Mouse (Mus musculus) lung, adult 2 months (tissue): Measurements from ENCODE around the gene Trp53inp2.

Experiments used
- CTCF ChIP-seq: fragments of 200-500 bp; IDR thresholded peaks from 2 replicates; pipeline ENCODE4 v1.5.1; 2011; ENCODE audit warnings: mild to moderate bottlenecking, low read length, control low read depth; ENCODE audit not compliant: insufficient read depth
- POLR2A ChIP-seq: fragments of 200-500 bp; IDR thresholded peaks from 2 replicates; pipeline ENCODE4 v1.6.1; 2011; ENCODE audit warnings: low read depth, mild to moderate bottlenecking, control low read depth, low read length, borderline replicate concordance; ENCODE audit errors: extremely low read depth

GRCm38 (mm10) chr2:155380261-155381059, at the start of gene Trp53inp2:
- TF ChIP-seq CTCF, result no peak
- no peak for TF ChIP-seq POLR2A
